Mouse (Mus musculus): Measurements from ENCODE around the gene Eif5a2. TPM values are rescaled to one million over a fixed set of nuclear protein-coding genes. Genes with fewer than 3 reads are reported as not detected.

Eif5a2 gene
- polyA plus RNA-seq, 1 experiment, result 44.0 TPM

DNA sequence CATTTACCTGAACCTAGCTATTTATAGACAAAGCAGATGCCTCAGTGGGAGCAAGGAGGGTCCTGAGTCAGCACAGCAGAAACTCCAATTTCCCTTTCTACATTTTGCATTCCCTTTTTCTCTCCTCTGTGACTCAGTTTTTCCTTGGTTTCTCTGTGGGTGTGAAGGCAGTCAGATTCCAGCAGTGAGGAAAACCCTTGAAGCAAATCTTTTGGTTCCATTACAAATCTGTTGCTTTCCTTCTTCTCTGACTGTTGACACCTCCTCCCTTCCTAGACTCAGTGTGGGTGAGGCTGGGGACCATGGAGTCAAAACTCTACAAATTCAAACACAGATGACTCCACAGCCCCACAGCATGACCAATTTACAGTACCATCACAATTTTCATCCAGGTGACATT, 66.0 kb downstream of the Eif5a2 start:
- DNase-seq, result no peak
- no peak for TF ChIP-seq POLR2A (IDR thresholded peaks at IDR 0.05; ENCODE audit: borderline replicate concordance, insufficient read depth, low read length)
- no peak for TF ChIP-seq CTCF (IDR thresholded peaks at IDR 0.05; ENCODE audit: borderline replicate concordance, insufficient read depth, low read depth, low read length)

More for the DNA sequence above, 66.0 kb downstream of the Eif5a2 start:
- no peaks in the 10 kb centered on the region for H3K4me1 ChIP-seq (ENCODE audit: control insufficient read depth, insufficient read depth, low read length)
- no peaks in the 10 kb centered on the region; the same call in 1 of the 2 replicates for H3K27me3 ChIP-seq (ENCODE audit: control insufficient read depth, insufficient read depth, low read length)
- no peak overlapping the region for H3K4me3 ChIP-seq (replicated peaks; ENCODE audit: insufficient read depth, low read depth, low read length)
- H3K27ac ChIP-seq (ENCODE audit: insufficient read depth, low read length), result no peak overlapping the region

Other genes starting within 250 kb of the Eif5a2 start
- 0.08 and 0.10 TPM in 2 replicates for gene Slc2a2, start 83.4 kb upstream of the Eif5a2 start, polyA plus RNA-seq (2012; rRNA removed)
- gene Rpl22l1, start 24.2 kb downstream of the Eif5a2 start, polyA plus RNA-seq (2012; rRNA removed), result 142 and 156 TPM in 2 replicates
- gene Gm1527, start 111.3 kb downstream of the Eif5a2 start, polyA plus RNA-seq (2012; rRNA removed), result not detected in 2 replicates